Mouse (Mus musculus): Measurements from ENCODE around the gene Igf2bp2. TPM values are rescaled to one million over a fixed set of nuclear protein-coding genes. Genes with fewer than 3 reads are reported as not detected.

Igf2bp2 gene
- polyA plus RNA-seq (2012; rRNA removed) = 3.4 and 4.6 TPM in 2 replicates

DNA sequence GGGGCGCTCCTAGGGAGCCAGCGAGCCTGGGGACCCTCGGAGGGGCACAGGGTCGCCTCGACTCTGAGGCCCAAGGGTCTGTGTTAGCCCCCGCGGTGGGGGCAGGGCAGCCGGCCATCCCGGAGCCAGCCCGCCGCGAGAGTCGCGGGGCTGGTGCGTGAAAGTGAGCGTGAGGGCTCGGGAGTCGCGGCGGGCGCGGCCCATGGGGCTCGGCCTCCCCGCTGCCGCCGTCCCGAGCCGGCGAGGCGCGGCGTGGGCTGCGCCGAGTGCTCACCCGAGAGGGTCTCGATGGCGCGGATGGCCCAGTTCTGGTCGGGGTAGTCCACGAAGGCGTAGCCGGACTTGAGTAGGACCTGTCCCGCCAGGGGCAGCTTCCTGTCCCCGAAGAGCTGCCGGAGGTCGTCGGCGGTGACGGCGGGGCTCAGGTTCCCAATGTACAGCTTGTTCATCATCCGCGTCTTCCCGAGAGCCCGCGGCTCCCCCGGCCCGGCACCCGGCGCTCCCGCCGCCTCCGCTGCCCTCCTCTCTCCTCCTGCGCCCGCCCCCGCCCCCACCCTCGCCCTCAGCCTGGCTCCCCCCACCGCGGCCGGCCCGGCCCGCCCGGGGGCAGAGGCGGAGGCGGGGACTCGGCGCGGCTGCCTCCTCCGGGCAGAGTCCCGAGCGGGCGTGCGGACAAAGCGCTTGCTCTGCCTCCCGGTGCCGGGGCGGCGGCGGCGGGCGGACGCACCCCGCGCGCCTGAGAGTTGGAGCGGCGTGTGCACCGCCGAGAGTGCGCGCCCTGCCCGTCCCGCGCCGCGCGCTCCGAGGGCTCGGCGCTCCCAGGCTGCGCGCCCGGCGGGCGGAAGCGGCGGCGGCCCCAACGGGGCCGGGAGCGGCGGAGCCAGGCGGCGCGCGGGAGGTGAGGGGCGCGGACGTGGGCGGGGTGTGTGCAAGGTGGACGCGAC, at the start of gene Igf2bp2:
Gene Igf2bp2, minus strand, starts transcription at position 788 of the 944 bp plus-strand sequence.

DNA sequence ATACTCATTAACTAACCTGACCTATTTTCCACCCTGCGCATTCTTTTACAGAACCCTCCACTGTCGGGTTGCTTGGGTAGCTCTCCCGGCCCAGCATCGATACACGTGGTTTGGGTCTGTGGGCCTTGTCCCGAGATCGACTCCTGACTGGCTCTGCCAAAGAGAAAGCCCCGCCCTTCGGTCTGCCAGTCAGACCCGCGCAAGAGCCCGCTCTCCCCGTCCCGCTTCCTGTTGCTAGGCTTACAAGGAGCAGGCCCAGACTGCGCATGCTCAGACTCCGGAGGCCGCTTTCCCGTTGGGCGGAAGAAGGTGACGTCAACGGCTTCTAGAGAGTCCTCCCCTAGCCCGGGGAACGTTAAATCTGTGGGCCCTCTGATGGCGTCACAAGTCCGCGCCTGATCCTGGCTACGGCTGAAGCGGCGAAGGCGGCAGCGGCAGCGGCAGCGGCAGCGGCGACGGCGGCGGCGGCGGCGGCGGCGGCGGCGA, 154.0 kb downstream of the Igf2bp2 start, which contains the start of gene Senp2:
Gene Senp2, plus strand, starts transcription at position 386 of the 486 bp plus-strand sequence.

Other genes with a start within 250 kb of the Igf2bp2 start
- gene Tmem41a, start 215.7 kb downstream of the Igf2bp2 start, polyA plus RNA-seq (2012; rRNA removed) = 11.9 and 13.8 TPM in 2 replicates
- 0.50 and 0.85 TPM in 2 replicates for gene Liph, start 167.6 kb downstream of the Igf2bp2 start, polyA plus RNA-seq (2012; rRNA removed)
- gene Senp2, start 153.8 kb downstream of the Igf2bp2 start, polyA plus RNA-seq (2012; rRNA removed) = 4.7 and 6.6 TPM in 2 replicates
- 19.0 and 23.6 TPM in 2 replicates for gene Tra2b, start 102.7 kb upstream of the Igf2bp2 start, polyA plus RNA-seq (2012; rRNA removed)